Mouse (Mus musculus) WW6 (cell line): ENCODE data around the gene Prpsap1.

Experiments
- DNase-seq: peaks from one replicate; pipeline ENCODE4 v3.0.0-alpha.2; 2013; ENCODE audit warnings: low read depth, low spot score

Gene Prpsap1

GRCm38 (mm10) chr11:116443935-116444334, 50.1 kb downstream of the Prpsap1 start:
- DNase-seq, result no peak

- DNase-seq, result no peak
These were observed 50.7 kb downstream of the Prpsap1 start for GRCm38 (mm10) chr11:116443311-116443710.

GRCm38 (mm10) chr11:116442867-116443177, 51.2 kb downstream of the Prpsap1 start:
- no peak for DNase-seq

GRCm38 (mm10) chr11:116442129-116442866, 51.7 kb downstream of the Prpsap1 start:
- no peak for DNase-seq

GRCm38 (mm10) chr11:116440408-116441068, 53.5 kb downstream of the Prpsap1 start:
- no peak for DNase-seq

GRCm38 (mm10) chr11:116439269-116440240, 54.4 kb downstream of the Prpsap1 start:
- no peak for DNase-seq

GRCm38 (mm10) chr11:116437541-116437940, 56.5 kb downstream of the Prpsap1 start:
- no peak for DNase-seq

- DNase-seq, result no peak
These were observed 57.2 kb downstream of the Prpsap1 start for GRCm38 (mm10) chr11:116436725-116437331.

GRCm38 (mm10) chr11:116435992-116436724, 57.8 kb downstream of the Prpsap1 start:
- DNase-seq, result no peak

GRCm38 (mm10) chr11:116434967-116435752, 58.8 kb downstream of the Prpsap1 start:
- DNase-seq, result no peak

- no peak for DNase-seq
These were observed 59.6 kb downstream of the Prpsap1 start for GRCm38 (mm10) chr11:116434287-116434966.

- DNase-seq, result peak; percentile 100
These were observed 60.4 kb downstream of the Prpsap1 start, which contains the start of gene Ubald2 for GRCm38 (mm10) chr11:116433356-116434286. TSS of gene Ubald2 (plus strand) at chr11:116434094.

- DNase-seq, result no peak
These were observed 61.2 kb downstream of the Prpsap1 start for GRCm38 (mm10) chr11:116432593-116433355.

GRCm38 (mm10) chr11:116432127-116432526, 61.9 kb downstream of the Prpsap1 start:
- no peak for DNase-seq

- no peak for DNase-seq
These were observed 62.4 kb downstream of the Prpsap1 start for GRCm38 (mm10) chr11:116431428-116432077.

- DNase-seq, result no peak
These were observed 63.1 kb downstream of the Prpsap1 start for GRCm38 (mm10) chr11:116430723-116431427.
